Mouse (Mus musculus) intestine, embryonic 14.5 days (tissue): ENCODE results near the gene Slc2a5. TPM values are rescaled to one million over a fixed set of nuclear protein-coding genes. Genes with fewer than 3 reads are reported as not detected.
A peak's percentile ranks its signal among the peaks of the same experiment; 100 is the strongest.

ENCODE experiments used
- ATAC-seq: fragments of 200-750 bp; cut with Nextera tagmentation; replicated peaks from 2 replicates; pipeline ENCODE4 v1.8.0; 2017; ENCODE audit warnings: low read depth, moderate number of reproducible peaks, moderate TSS enrichment, moderate library complexity; ENCODE audit not compliant: low FRiP score, low TSS enrichment
- DNase-seq: peaks from one replicate; pipeline ENCODE4 v3.0.0-alpha.2; 2018; ENCODE audit warnings: low spot score
- H3K27ac ChIP-seq: fragments of 300-500 bp; sonication (generic); 2 replicates; pipeline ENCODE4 v1.5.1; 2014; ENCODE audit warnings: low read depth, mild to moderate bottlenecking, control low read depth
- H3K27me3 ChIP-seq: fragments of 300-500 bp; sonication (generic); replicated peaks from 2 replicates; pipeline ENCODE4 v1.6.1; 2014; ENCODE audit warnings: low read length, control low read depth; ENCODE audit not compliant: control insufficient read depth, insufficient read depth
- H3K36me3 ChIP-seq: fragments of 300-500 bp; sonication (generic); 2 replicates; pipeline ENCODE4 v1.6.1; 2014; ENCODE audit warnings: low read length, control low read depth; ENCODE audit not compliant: control insufficient read depth, insufficient read depth
- H3K4me1 ChIP-seq: fragments of 300-500 bp; sonication (generic); replicated peaks from 2 replicates; pipeline ENCODE4 v1.6.1; 2014; ENCODE audit warnings: low read length, control low read depth, mixed read lengths; ENCODE audit not compliant: control insufficient read depth, insufficient read depth
- H3K4me2 ChIP-seq: fragments of 300-500 bp; sonication (generic); 2 replicates; pipeline ENCODE4 v1.6.1; 2014; ENCODE audit warnings: low read length
- H3K4me3 ChIP-seq: fragments of 300-500 bp; sonication (generic); 2 replicates; pipeline ENCODE4 v1.5.1; 2014; ENCODE audit warnings: low read depth, low read length, control low read depth, mixed read lengths
- H3K9ac ChIP-seq: fragments of 300-500 bp; sonication (generic); 2 replicates; pipeline ENCODE4 v1.6.1; 2014; ENCODE audit warnings: mild to moderate bottlenecking, low read length
- H3K9me3 ChIP-seq: fragments of 300-500 bp; sonication (generic); 2 replicates; pipeline ENCODE4 v1.6.1; 2016; ENCODE audit warnings: low read length, control low read depth; ENCODE audit not compliant: control insufficient read depth
- WGBS: fragments of 180-500 bp; shearing (Covaris S2); extraction: QIAGEN DNeasy Blood & Tissue Kit; methylation state at CpG from one replicate; pipeline ENCODE4 v1.1.7; 2014; 5-methylcytosine and 5-hydroxymethylcytosine counted together
- polyA plus RNA-seq: library from polyadenylated mRNA; unstranded; fragments of >200 nt; fragmentation: Nextera tagmentation; extraction: Ambion mirVana; gene quantifications from 2 replicates; pipeline ENCODE4 v1.2.1, GENCODE M21; 2014

The Slc2a5 gene
- polyA plus RNA-seq, 1 experiment from 2014 or later = 1.9 TPM

DNA sequence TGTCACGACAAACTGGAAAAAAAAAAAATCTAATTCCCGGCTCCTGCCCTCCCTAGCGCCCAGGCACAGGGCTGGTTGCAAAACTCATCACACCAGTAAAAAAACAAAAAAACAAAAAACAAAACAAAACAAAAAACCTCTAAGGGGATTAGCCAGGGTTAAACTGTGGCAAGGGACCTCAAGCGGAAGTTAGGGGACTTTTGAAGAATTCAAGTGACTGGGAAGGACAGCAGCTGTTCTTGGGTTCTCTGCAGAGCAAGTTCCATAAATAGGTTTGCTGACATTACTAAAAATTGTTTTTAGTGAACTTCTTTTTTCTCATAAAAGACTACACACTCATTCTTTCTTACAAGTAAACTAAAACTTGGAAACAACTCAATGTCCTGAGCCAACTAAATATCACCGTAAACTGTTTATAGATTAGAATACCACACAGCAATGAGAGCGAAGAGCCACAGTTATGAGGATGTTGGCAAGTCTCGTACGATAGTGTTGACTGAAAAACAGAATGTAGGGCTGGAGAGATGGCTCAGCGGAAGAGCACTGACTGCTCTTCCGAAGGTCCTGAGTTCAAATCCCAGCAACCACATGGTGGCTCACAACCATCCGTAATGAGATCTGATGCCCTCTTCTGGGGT, 38.6 kb upstream of the Slc2a5 start:
- H3K27me3 ChIP-seq = no peaks in the 10 kb centered on the region
- ATAC-seq (no peak), DNase-seq (no peak)
- H3K27ac ChIP-seq = no peak overlapping the region
- WGBS = 73% methylated on average over 11 of the region's 11 CpGs
- H3K9ac ChIP-seq = no peak overlapping the region
- no peak overlapping the region for H3K4me3 ChIP-seq
- H3K9me3 ChIP-seq = no peaks in the 10 kb centered on the region
- no peak overlapping the region for H3K4me2 ChIP-seq
- peaks cover 5% of the 10 kb centered on the region; the same call in 1 of the 2 replicates for H3K4me1 ChIP-seq
- no peaks in the 10 kb centered on the region for H3K36me3 ChIP-seq

DNA sequence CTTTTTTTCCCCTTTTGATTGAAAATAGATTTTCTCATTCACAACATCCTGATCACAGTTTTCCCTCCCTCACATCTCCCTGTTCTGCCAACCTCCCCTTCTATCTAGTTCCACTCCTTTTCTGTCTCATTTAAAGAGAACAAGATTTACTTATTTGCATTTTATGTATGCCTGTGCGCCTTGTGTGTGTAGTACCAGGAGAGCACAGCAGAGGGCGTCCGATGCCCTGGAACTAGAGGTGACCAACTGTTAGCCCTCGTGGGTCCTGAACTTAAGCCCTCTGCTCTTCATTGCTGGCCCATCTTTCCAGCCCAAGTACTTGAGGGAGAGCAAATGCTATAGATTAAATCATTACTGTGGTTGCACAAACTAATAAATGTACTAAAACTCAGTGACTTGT, 33.7 kb upstream of the Slc2a5 start:
- Histone ChIP-seq H3K9me3 (no peaks in the 10 kb centered on the region), H3K4me3 (no peak overlapping the region), H3K27ac (no peak overlapping the region), H3K36me3 (no peaks in the 10 kb centered on the region), H3K27me3 (0 out of 2 replicates have a peak, but pooled peaks cover 6% of the 10 kb centered on the region), H3K4me2 (no peak overlapping the region), H3K9ac (no peak overlapping the region), H3K4me1 (peaks cover 6% of the 10 kb centered on the region)
- WGBS = 82% methylated on average over 4 of the region's 4 CpGs
- no peak for ATAC-seq
- no peak for DNase-seq

DNA sequence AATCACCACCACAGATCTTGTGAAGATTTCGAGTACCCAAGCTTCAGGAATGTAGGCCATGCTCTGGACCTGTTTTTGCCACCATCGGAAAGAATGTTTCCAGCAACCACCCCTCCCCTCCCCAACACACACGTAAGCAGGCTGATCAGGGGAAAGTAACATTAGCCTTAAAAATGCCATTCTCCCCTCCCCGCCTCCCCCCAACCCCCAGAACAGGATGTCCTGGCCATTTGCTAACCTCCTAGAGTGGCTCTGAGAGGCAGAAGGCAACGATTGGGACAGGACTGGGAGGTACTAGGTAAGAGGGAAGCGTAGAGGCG, 32.3 kb upstream of the Slc2a5 start:
- Histone ChIP-seq H3K4me3 (peak overlapping the region; percentile 63), H3K4me2 (peak overlapping the region; percentile 100), H3K9ac (0 out of 2 replicates have a peak overlapping the region, but pooled peaks have one; percentile 5), H3K36me3 (no peaks in the 10 kb centered on the region), H3K27me3 (0 out of 2 replicates have a peak, but pooled peaks cover 6% of the 10 kb centered on the region), H3K4me1 (peaks cover 6% of the 10 kb centered on the region), H3K27ac (no peak overlapping the region), H3K9me3 (no peaks in the 10 kb centered on the region)
- ATAC-seq = no peak
- 3% methylated on average over 7 of the region's 7 CpGs for WGBS
- DNase-seq = no peak

DNA sequence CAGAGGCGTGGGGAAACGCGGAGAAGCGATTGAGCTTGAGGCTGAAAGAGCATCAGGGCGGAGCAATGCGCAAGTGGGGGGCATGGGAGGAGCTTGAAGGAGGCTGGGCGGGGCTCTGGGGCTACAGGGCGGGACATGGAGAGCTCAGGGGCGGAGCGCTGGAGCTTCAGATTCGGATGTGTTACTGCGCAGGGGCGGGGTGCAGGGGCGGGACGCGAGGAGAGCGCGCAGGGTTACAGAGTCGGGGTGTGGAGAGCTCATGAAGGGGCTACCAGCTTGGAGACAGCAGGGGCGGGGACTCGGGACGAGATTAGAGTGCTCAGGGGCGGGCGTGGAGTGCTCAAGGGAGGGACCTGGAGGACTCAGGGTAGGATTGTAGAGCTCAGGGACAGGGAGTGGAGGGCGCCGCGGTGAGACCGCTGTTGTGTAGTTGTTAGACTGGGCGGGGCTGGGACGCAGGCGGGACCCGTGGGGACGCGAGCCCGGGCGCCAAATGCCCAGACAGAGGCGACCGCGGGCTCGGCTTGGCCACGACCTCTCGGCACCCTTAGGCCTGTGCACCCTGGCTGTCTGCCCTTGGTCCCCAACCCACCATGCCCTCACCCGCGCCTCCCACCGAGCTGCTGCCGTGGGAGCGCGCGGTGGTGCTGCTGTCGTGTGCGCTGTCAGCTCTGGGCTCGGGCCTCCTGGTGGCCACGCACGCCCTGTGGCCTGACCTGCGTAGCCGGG, 31.8 kb upstream of the Slc2a5 start, which contains the start of gene Gpr157:
Gene Gpr157 (plus strand): TSS at position 205 of the 729 bp plus-strand sequence.
- Histone ChIP-seq H3K9ac (peak within 1 kb of the TSS; percentile 51), H3K36me3 (no peaks in the 10 kb centered on the region), H3K9me3 (no peaks in the 10 kb centered on the region), H3K27me3 (0 out of 2 replicates have a peak, but pooled peaks cover 6% of the 10 kb centered on the region), H3K27ac (no peak within 1 kb of the TSS), H3K4me3 (peak within 1 kb of the TSS; percentile 63), H3K4me2 (peak within 1 kb of the TSS; percentile 100), H3K4me1 (peaks cover 6% of the 10 kb centered on the region)
- under 1% methylated on average over 53 of the region's 56 CpGs for WGBS
- ATAC-seq (peak; percentile 96), DNase-seq (peak; percentile 94)

DNA sequence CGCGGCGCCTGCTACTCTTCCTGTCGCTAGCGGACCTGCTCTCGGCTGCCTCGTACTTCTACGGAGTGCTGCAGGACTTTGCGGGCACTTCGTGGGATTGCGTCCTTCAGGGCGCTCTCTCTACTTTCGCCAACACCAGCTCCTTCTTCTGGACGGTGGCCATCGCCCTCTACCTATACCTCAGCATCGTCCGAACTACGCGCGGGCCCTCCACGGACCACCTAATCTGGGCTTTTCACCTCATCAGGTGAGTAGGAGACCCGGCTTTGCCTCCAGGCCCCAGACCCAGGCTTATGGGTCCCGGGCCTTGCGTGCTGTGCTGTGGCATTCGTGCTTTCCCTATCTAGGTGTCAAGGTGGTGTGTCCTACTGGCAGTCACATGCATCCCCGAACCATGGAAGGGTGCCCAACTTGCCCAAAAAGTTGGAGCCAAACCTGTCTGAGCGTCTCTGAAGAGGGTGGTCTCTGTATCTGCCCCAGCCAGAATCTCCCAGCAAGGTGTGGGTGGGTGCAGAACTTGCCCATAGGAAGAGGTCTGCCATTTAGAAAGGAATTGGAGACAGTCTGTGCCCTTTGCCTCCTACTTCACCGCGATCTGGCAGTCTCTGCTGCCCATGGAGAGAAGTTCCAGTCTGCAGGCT, 31.1 kb upstream of the Slc2a5 start:
- Histone ChIP-seq H3K9ac (peak overlapping the region; percentile 51), H3K4me2 (peak overlapping the region; percentile 100), H3K27ac (no peak overlapping the region), H3K4me3 (peak overlapping the region; percentile 63), H3K4me1 (peaks cover 6% of the 10 kb centered on the region), H3K27me3 (0 out of 2 replicates have a peak, but pooled peaks cover 6% of the 10 kb centered on the region), H3K9me3 (no peaks in the 10 kb centered on the region), H3K36me3 (no peaks in the 10 kb centered on the region)
- no peak for ATAC-seq
- WGBS = 18% methylated on average over 29 of the region's 29 CpGs
- no peak for DNase-seq

DNA sequence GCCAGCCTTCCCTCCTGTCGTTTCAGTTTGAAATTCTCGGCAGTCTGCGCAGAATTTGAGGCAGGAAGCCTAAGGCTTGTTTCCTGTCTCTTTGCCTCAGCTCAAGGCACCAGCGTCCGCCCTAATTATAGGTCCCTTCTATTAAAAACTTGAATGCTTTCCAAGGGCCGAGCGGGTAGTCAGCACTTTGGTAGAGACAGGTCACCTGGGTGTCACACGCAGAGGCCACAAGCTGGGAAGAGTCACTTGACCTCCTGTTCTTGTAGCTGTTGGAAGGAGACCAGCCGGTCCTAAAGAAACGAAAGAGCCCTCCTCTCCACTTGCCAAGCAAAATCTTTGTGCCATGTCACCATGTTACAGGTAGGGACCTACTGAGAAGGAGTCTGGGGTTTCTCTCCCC, 30.0 kb upstream of the Slc2a5 start:
- 77% methylated on average over 10 of the region's 10 CpGs for WGBS

DNA sequence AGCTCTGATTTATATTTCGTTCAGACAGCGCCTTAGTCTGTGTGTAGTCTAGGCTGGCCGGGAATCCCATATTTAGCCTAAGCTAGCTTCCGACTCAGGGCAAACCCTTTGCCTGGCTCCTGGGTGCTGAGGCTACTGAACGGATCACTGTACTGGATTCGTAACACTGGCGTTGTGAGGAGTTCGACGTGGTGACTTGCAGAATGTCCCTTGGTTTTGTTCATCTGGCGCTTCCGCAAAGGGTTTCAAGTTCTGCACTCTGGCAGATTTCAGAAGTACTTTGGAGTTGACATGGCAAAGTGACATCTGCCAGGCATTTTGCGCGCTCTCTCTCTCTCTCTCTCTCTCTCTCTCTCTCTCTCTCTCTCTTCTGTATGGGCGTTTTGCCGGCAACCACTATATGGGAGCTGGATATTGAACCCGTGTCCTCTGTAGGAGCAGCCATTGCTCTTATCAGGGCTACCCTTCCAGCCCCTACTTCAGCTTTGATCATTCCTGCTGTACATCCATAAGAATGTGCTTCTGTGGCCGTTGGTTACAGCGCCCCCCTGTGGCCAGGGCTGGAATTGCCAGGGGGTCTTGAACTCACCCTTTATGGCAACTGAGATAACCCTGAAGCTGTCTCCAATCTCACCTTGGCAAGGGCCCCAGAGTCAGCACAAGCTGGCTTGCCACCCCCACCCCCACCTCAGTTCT, 27.0 kb upstream of the Slc2a5 start:
- H3K27me3 ChIP-seq = 0 out of 2 replicates have a peak, but pooled peaks cover 6% of the 10 kb centered on the region
- H3K4me1 ChIP-seq = peaks cover 19% of the 10 kb centered on the region
- H3K4me2 ChIP-seq = no peak overlapping the region
- no peak overlapping the region for H3K4me3 ChIP-seq
- H3K36me3 ChIP-seq = no peaks in the 10 kb centered on the region
- H3K9me3 ChIP-seq = no peaks in the 10 kb centered on the region
- H3K27ac ChIP-seq = no peak overlapping the region
- H3K9ac ChIP-seq = no peak overlapping the region
- WGBS = 83% methylated on average over 18 of the region's 18 CpGs
- no peak for DNase-seq
- ATAC-seq = no peak

More for the DNA sequence above, 30.0 kb upstream of the Slc2a5 start:
- Histone ChIP-seq H3K27me3 (0 out of 2 replicates have a peak, but pooled peaks cover 6% of the 10 kb centered on the region), H3K4me1 (peaks cover 12% of the 10 kb centered on the region), H3K36me3 (no peaks in the 10 kb centered on the region), H3K27ac (no peak overlapping the region), H3K4me3 (no peak overlapping the region), H3K9me3 (no peaks in the 10 kb centered on the region), H3K4me2 (no peak overlapping the region), H3K9ac (no peak overlapping the region)
- no peak for DNase-seq
- ATAC-seq = no peak

DNA sequence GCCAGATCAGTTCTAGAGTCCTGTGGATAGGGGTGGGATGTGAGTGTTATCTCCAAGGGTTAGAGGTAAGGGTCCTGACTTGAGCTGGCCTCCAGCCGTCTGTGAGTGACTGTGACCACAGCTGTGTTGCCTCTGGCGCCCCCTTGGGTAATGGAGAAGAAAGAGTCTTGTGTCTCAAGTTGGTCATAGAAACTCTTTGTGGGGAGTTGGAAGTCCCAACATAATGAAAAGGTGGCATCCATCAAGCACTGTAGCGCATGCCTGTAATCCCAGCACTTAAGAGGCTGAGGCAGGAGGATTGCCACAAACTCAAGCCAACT, 26.5 kb upstream of the Slc2a5 start:
- Histone ChIP-seq H3K27ac (no peak overlapping the region), H3K4me3 (no peak overlapping the region), H3K4me2 (no peak overlapping the region), H3K27me3 (0 out of 2 replicates have a peak, but pooled peaks cover 6% of the 10 kb centered on the region), H3K4me1 (peaks cover 19% of the 10 kb centered on the region), H3K36me3 (no peaks in the 10 kb centered on the region), H3K9ac (no peak overlapping the region), H3K9me3 (no peaks in the 10 kb centered on the region)
- WGBS = 61% methylated on average over 3 of the region's 3 CpGs
- DNase-seq (no peak), ATAC-seq (no peak)
